Mouse (Mus musculus) forebrain, embryonic 12.5 days (tissue): ENCODE data around the gene 8030474K03Rik. TPM values are rescaled to one million over a fixed set of nuclear protein-coding genes. Genes with fewer than 3 reads are reported as not detected.

ENCODE experiments used
- ATAC-seq: fragments of 200-750 bp; cut with Nextera tagmentation; 2 replicates; pipeline ENCODE4 v1.8.0; 2017; ENCODE audit warnings: moderate TSS enrichment; ENCODE audit not compliant: low FRiP score
- H3K27ac ChIP-seq: fragments of 300-500 bp; sonication (generic); 2 replicates; pipeline ENCODE4 v1.5.1; 2016; ENCODE audit warnings: mild to moderate bottlenecking
- H3K27me3 ChIP-seq: fragments of 300-500 bp; sonication (generic); 2 replicates; pipeline ENCODE4 v1.6.1; 2016; ENCODE audit warnings: mild to moderate bottlenecking
- H3K36me3 ChIP-seq: fragments of 300-500 bp; sonication (generic); replicated peaks from 2 replicates; pipeline ENCODE4 v1.6.1; 2016; ENCODE audit warnings: mild to moderate bottlenecking
- H3K4me1 ChIP-seq: fragments of 300-500 bp; sonication (generic); 2 replicates; pipeline ENCODE4 v1.6.1; 2016
- H3K4me2 ChIP-seq: fragments of 300-500 bp; sonication (generic); 2 replicates; pipeline ENCODE4 v1.6.1; 2016; ENCODE audit warnings: mild to moderate bottlenecking, moderate library complexity
- H3K4me3 ChIP-seq: fragments of 300-500 bp; sonication (generic); replicated peaks from 2 replicates; pipeline ENCODE4 v1.5.1; 2016; ENCODE audit warnings: mild to moderate bottlenecking
- H3K9ac ChIP-seq: fragments of 300-500 bp; sonication (generic); 2 replicates; pipeline ENCODE4 v1.6.1; 2016; ENCODE audit warnings: mild to moderate bottlenecking
- H3K9me3 ChIP-seq: fragments of 300-500 bp; sonication (generic); 2 replicates; pipeline ENCODE4 v1.6.1; 2016
- WGBS: fragments of 180-500 bp; shearing (Covaris S2); methylation state at CpG from one replicate; pipeline ENCODE4 v1.1.7; 2016; 5-methylcytosine and 5-hydroxymethylcytosine counted together
- polyA plus RNA-seq: library from polyadenylated mRNA; unstranded; fragments of >200 nt; fragmentation: Nextera tagmentation; extraction: Ambion mirVana; gene quantifications from 2 replicates; pipeline ENCODE4 v1.2.1, GENCODE M21; 2016

The 8030474K03Rik gene
- polyA plus RNA-seq, result 0.10 TPM in 1 of 2 replicates, not detected in the other

- no peak within 1 kb of the TSS for H3K9ac ChIP-seq
- peaks cover 9% of the 10 kb centered on the region; the same call in 1 of the 2 replicates for H3K27me3 ChIP-seq
- H3K4me2 ChIP-seq, result no peak within 1 kb of the TSS
- H3K36me3 ChIP-seq, result no peaks in the 10 kb centered on the region
- WGBS, result 96% methylated on average over 35 of the region's 35 CpGs
- no peak within 1 kb of the TSS for H3K27ac ChIP-seq
- no peaks in the 10 kb centered on the region for H3K4me1 ChIP-seq
- H3K9me3 ChIP-seq, result no peaks in the 10 kb centered on the region
- no peak within 1 kb of the TSS for H3K4me3 ChIP-seq
- ATAC-seq, result no peak
Measured at GRCm38 (mm10) chrX:101794342-101794741, at the start of gene 8030474K03Rik, which contains the start of gene Gm4779. Gene 8030474K03Rik (plus strand): TSS chrX:101794656. Gene Gm4779 (minus strand): TSS chrX:101794423.

GRCm38 (mm10) chrX:101750144-101750543, 44.3 kb upstream of the 8030474K03Rik start:
- H3K27me3 ChIP-seq, result peaks cover 50% of the 10 kb centered on the region
- no peaks in the 10 kb centered on the region for H3K4me1 ChIP-seq
- no peak overlapping the region for H3K4me2 ChIP-seq
- no peak overlapping the region for H3K9ac ChIP-seq
- ATAC-seq, result peak; percentile 68
- 31% methylated on average over 4 of the region's 4 CpGs for WGBS
- no peak overlapping the region for H3K4me3 ChIP-seq
- H3K36me3 ChIP-seq, result no peaks in the 10 kb centered on the region
- H3K27ac ChIP-seq, result no peak overlapping the region
- H3K9me3 ChIP-seq, result no peaks in the 10 kb centered on the region

DNA sequence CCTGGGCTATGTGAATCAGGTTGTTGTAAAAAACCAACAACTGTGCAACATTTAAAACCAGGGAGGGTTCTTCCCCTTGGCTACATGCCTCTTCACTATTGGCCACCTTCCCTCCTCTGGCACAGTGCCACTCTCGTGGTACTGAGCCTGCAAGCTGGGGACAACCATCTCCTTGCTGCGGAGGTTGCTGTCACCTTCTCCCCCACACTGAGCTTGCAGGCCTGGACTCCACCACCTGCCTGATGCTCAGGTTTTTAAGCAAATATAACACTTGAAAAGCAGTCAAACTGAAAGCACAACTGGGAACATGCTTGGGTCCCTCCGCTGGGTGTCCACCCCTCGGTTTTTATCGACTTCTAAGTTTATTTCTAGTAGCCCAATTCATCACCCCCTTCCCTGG, 40.0 kb upstream of the 8030474K03Rik start:
- no peak for ATAC-seq
- 71% methylated on average over 5 of the region's 5 CpGs for WGBS

GRCm38 (mm10) chrX:101764621-101765020, 29.8 kb upstream of the 8030474K03Rik start:
- Histone ChIP-seq H3K4me1 (no peaks in the 10 kb centered on the region), H3K9me3 (no peaks in the 10 kb centered on the region), H3K27me3 (peaks cover 43% of the 10 kb centered on the region), H3K4me2 (no peak overlapping the region), H3K27ac (no peak overlapping the region), H3K4me3 (no peak overlapping the region), H3K9ac (no peak overlapping the region), H3K36me3 (no peaks in the 10 kb centered on the region)
- no peak for ATAC-seq
- WGBS, result 76% methylated on average over 5 of the region's 5 CpGs

More for the DNA sequence above, 40.0 kb upstream of the 8030474K03Rik start:
- Histone ChIP-seq H3K4me2 (no peak overlapping the region), H3K9me3 (no peaks in the 10 kb centered on the region), H3K27ac (no peak overlapping the region), H3K4me1 (no peaks in the 10 kb centered on the region), H3K36me3 (no peaks in the 10 kb centered on the region), H3K27me3 (peaks cover 47% of the 10 kb centered on the region), H3K9ac (no peak overlapping the region), H3K4me3 (no peak overlapping the region)

- Histone ChIP-seq H3K36me3 (no peaks in the 10 kb centered on the region), H3K27me3 (peaks cover 38% of the 10 kb centered on the region), H3K4me1 (no peaks in the 10 kb centered on the region), H3K9me3 (no peaks in the 10 kb centered on the region), H3K9ac (no peak overlapping the region), H3K4me2 (no peak overlapping the region), H3K27ac (no peak overlapping the region), H3K4me3 (no peak overlapping the region)
- WGBS, result 83% methylated on average over 4 of the region's 4 CpGs
- no peak for ATAC-seq
Measured at GRCm38 (mm10) chrX:101765111-101765510, 29.3 kb upstream of the 8030474K03Rik start.

- no peak overlapping the region for H3K4me3 ChIP-seq
- H3K4me2 ChIP-seq, result no peak overlapping the region
- H3K9ac ChIP-seq, result no peak overlapping the region
- H3K4me1 ChIP-seq, result no peaks in the 10 kb centered on the region
- H3K27me3 ChIP-seq, result peaks cover 36% of the 10 kb centered on the region; the same call in 1 of the 2 replicates
- 72% methylated on average over 7 of the region's 7 CpGs for WGBS
- no peaks in the 10 kb centered on the region for H3K36me3 ChIP-seq
- no peaks in the 10 kb centered on the region for H3K9me3 ChIP-seq
- no peak overlapping the region for H3K27ac ChIP-seq
- ATAC-seq, result no peak
Measured at GRCm38 (mm10) chrX:101767280-101767679, 27.2 kb upstream of the 8030474K03Rik start.

DNA sequence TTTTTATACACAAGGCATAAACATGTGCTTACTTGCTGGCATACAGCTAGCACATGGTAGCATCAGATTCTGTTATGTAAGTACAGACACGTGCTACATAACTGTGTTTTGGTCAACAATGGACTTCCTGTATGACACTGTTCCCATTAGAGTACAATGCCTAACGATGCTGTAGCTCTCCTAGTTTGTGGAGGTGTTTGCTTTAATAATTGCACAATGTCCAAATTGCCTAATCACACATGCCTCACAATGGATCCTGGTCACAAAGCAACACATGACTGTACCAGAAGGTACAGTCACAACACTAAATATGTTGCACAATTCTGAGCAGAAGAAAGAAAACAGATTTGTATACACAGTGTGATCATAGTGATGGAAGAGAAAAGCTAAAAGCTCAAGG, 25.0 kb upstream of the 8030474K03Rik start:
- no peak for ATAC-seq
- Histone ChIP-seq H3K4me2 (no peak overlapping the region), H3K4me3 (no peak overlapping the region), H3K36me3 (no peaks in the 10 kb centered on the region), H3K9ac (no peak overlapping the region), H3K27me3 (peaks cover 34% of the 10 kb centered on the region; the same call in 1 of the 2 replicates), H3K27ac (no peak overlapping the region), H3K4me1 (no peaks in the 10 kb centered on the region), H3K9me3 (no peaks in the 10 kb centered on the region)
- WGBS, result 61% methylated on average over 2 of the region's 2 CpGs

- Histone ChIP-seq H3K36me3 (no peaks in the 10 kb centered on the region), H3K9me3 (no peaks in the 10 kb centered on the region), H3K4me2 (no peak overlapping the region), H3K27me3 (peaks cover 38% of the 10 kb centered on the region; the same call in 1 of the 2 replicates), H3K4me1 (no peaks in the 10 kb centered on the region), H3K9ac (no peak overlapping the region), H3K27ac (no peak overlapping the region), H3K4me3 (no peak overlapping the region)
- ATAC-seq, result no peak
- WGBS, result 66% methylated on average over 3 of the region's 3 CpGs
Measured at GRCm38 (mm10) chrX:101770307-101770706, 24.1 kb upstream of the 8030474K03Rik start.

- Histone ChIP-seq H3K27ac (no peak overlapping the region), H3K9ac (no peak overlapping the region), H3K9me3 (no peaks in the 10 kb centered on the region), H3K4me2 (no peak overlapping the region), H3K36me3 (no peaks in the 10 kb centered on the region), H3K4me1 (no peaks in the 10 kb centered on the region), H3K27me3 (peaks cover 36% of the 10 kb centered on the region; the same call in 1 of the 2 replicates), H3K4me3 (no peak overlapping the region)
- ATAC-seq, result no peak
- 40% methylated on average over 5 of the region's 5 CpGs for WGBS
Measured at GRCm38 (mm10) chrX:101772035-101772434, 22.4 kb upstream of the 8030474K03Rik start.

GRCm38 (mm10) chrX:101791551-101791950, 2.9 kb upstream of the 8030474K03Rik start:
- no peak overlapping the region for H3K9ac ChIP-seq
- H3K9me3 ChIP-seq, result no peaks in the 10 kb centered on the region
- peaks cover 12% of the 10 kb centered on the region for H3K27me3 ChIP-seq
- no peak overlapping the region for H3K4me3 ChIP-seq
- H3K36me3 ChIP-seq, result no peaks in the 10 kb centered on the region
- no peak for ATAC-seq
- no peaks in the 10 kb centered on the region for H3K4me1 ChIP-seq
- WGBS, result 43% methylated on average over 4 of the region's 4 CpGs
- no peak overlapping the region for H3K4me2 ChIP-seq
- H3K27ac ChIP-seq, result no peak overlapping the region

DNA sequence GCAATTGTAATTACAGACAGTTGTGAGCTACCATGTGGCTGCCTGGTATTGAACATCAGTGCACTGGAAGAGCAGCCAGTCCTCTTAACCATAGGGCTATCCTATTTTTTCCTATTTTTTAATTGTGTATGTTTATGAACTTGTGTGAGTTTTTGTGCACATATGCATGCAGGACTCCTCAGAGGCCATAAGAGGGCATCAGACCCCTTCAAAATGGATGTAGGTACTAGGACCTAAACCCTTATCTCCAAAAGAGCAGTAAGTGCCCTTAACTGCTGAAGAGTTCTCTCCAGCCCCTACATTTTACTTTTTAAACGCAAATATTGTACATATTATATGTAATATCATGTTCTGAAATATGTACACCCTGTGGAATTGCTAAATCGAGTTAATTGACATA, 11.1 kb downstream of the 8030474K03Rik start:
- Histone ChIP-seq H3K9me3 (no peaks in the 10 kb centered on the region), H3K27ac (no peak overlapping the region), H3K4me1 (no peaks in the 10 kb centered on the region), H3K9ac (no peak overlapping the region), H3K27me3 (peaks cover 13% of the 10 kb centered on the region), H3K36me3 (no peaks in the 10 kb centered on the region), H3K4me2 (no peak overlapping the region), H3K4me3 (no peak overlapping the region)
- 50% methylated on average over 2 of the region's 2 CpGs for WGBS
- ATAC-seq, result no peak

- no peak overlapping the region for H3K4me2 ChIP-seq
- H3K36me3 ChIP-seq, result no peaks in the 10 kb centered on the region
- H3K4me1 ChIP-seq, result no peaks in the 10 kb centered on the region
- no peak overlapping the region for H3K4me3 ChIP-seq
- H3K27me3 ChIP-seq, result peaks cover 14% of the 10 kb centered on the region
- WGBS, result 55% methylated on average over 3 of the region's 3 CpGs
- no peak overlapping the region for H3K9ac ChIP-seq
- no peak for ATAC-seq
- H3K27ac ChIP-seq, result no peak overlapping the region
- H3K9me3 ChIP-seq, result no peaks in the 10 kb centered on the region
Measured at GRCm38 (mm10) chrX:101811750-101812149, 17.3 kb downstream of the 8030474K03Rik start.

- Histone ChIP-seq H3K27ac (no peak overlapping the region), H3K4me1 (no peaks in the 10 kb centered on the region), H3K4me3 (no peak overlapping the region), H3K9ac (no peak overlapping the region), H3K9me3 (no peaks in the 10 kb centered on the region), H3K4me2 (no peak overlapping the region), H3K27me3 (peaks cover 49% of the 10 kb centered on the region), H3K36me3 (no peaks in the 10 kb centered on the region)
- ATAC-seq, result no peak
- WGBS, result 73% methylated on average over 1 of the region's 1 CpGs
Measured at GRCm38 (mm10) chrX:101819163-101819562, 24.7 kb downstream of the 8030474K03Rik start.
